Mouse (Mus musculus) frontal cortex, adult (tissue): ENCODE measurements around the gene Kat5.

ENCODE experiments used
- ATAC-seq: cut with Nextera tagmentation; 2 replicates; pipeline ENCODE4 v1.9.2; 2017; ENCODE audit warnings: mild to moderate bottlenecking, moderate library complexity, mixed read lengths; ENCODE audit not compliant: low TSS enrichment

Gene Kat5

GRCm38 (mm10) chr19:5571831-5572230, 38.2 kb downstream of the Kat5 start:
- ATAC-seq, result no peak

GRCm38 (mm10) chr19:5570353-5571246, 39.4 kb downstream of the Kat5 start:
- no peak for ATAC-seq

GRCm38 (mm10) chr19:5569521-5569920, 40.5 kb downstream of the Kat5 start:
- ATAC-seq, result no peak

- peak; percentile 35; the same call in 1 of the 2 replicates for ATAC-seq
These were observed 41.4 kb downstream of the Kat5 start for GRCm38 (mm10) chr19:5568470-5569140.

DNA sequence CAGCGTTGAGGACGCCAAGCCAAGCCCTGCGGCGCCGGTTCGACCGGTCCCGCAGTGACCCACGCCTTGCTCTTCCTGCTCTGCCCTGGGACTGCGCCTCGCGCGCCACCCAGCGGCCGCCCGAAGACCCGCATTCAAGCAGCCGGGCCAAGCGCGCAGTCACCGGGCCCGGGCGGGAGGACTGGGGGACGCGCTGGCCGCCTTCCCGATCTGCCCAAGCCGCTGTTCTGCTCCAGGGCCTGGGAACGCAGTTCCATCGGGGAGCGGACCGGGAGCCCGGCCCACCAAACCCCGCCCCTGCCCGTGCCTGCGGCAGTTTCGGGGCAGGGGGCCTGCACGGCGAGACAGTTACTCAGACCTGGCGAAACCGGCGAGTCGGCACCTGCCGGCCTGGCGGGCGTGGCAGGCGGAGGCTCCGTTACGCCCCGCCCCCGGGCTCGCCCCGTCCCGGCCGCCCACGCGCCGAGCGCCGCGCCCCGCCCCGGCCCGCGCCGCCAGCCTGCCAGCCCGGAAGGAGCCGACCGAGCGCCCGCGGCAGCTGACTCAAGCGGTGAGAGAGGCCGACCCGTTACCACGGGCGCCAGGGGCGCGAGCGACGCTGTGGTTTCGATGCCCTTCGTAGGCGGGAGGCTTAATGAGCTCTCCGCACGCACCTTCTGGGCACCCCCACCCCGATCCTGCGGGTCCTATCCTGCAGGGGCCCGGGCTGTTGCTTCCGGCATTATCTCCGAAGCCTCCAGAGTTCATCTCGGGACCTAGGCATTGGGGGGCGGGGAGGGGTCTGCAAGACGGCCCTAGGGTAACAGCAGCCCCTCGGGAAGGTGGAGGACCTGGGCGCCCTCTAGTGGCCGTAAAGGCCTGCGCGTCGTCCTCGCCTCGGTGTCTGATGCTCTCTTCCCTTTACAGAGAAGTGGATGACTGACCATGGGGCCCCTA, 42.2 kb downstream of the Kat5 start, which contains the start of gene Ap5b1:
Gene Ap5b1 (plus strand): TSS at position 492 of the 936 bp plus-strand sequence.
- ATAC-seq, result peak; percentile 74

DNA sequence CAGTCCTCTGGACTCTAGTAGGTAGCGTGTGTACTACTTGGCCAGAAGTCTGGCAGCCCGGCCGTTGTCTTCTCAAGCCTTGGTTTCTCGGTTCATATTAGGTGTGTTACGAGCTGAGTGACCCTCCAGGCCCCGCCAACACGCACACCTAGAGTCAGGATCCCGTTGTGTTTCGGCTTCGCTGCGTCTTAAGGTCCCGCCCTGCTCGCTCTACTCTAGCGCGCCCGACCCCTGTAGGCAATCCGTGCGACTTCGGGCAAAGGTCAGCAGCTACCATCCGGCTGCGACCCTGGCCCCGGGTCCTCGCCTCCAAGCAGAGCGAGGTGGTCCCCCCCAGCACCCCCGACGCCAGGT, 42.9 kb downstream of the Kat5 start:
- ATAC-seq, result 0 out of 2 replicates have a peak, but pooled peaks have one; percentile 5

- no peak for ATAC-seq
These were observed 43.7 kb downstream of the Kat5 start for GRCm38 (mm10) chr19:5566316-5566715.

DNA sequence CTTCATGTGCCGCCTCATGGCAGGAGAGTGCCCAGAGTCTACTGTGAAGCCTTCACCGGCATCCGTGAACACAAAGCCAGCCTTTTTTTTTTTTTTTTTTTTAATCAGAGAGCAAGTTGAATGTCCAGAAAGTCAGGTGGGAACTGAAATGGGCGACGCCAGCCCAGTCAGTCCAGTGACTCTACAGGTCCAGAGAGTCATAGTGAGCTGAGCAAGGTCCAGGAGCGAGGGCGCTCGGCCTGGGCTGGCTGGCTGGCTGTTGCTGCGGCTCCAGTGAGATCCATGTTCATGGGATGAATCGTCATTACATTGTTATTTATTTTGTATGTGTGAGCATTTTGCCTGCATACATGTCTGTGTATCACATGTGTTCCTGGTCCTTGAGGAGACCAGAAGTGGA, 47.3 kb downstream of the Kat5 start:
- no peak for ATAC-seq

DNA sequence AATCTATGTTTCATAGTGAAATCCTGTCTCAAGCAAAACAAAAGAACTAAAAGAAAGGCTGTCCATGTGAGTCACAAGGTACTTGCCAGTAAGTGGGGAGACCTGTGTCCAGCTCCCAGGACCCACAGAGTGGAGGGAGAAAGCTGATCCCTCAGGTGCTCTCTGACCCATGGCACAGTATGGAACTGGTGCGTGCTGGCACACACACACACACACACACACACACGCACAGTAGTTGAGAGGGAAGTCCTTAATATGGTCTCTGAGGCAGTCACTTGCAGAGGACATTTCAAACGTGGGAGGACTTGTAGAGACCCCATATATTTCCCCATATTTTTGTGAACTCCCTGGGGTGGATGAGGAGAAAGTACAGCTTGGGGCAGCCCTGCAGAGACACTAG, 48.2 kb downstream of the Kat5 start:
- ATAC-seq, result no peak

DNA sequence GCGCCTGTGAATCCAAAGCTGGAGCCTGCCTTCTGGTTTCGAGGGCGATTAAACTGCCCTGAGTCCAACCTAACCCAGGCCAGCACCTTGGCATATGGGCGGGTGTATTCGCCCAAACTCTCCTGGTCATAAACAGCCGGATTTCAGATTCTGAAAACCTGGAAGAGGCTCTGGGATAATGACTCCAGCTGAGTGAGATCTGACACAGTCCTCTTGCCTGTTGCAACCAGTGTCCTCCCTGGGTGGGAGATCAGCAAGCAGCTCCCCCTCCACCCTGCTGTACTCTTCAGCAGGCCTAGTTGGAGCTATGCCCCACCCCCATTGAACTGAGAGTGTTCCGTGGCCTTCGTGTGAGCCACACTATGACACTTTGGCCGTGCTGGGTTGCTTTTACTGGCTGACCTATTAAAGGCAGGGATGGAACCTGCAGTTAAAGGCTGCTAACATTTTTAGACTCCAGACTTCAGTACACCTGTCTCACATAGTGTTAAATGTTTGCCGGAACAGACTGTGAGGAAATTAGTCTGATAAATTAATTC, 48.7 kb downstream of the Kat5 start:
- ATAC-seq, result no peak

DNA sequence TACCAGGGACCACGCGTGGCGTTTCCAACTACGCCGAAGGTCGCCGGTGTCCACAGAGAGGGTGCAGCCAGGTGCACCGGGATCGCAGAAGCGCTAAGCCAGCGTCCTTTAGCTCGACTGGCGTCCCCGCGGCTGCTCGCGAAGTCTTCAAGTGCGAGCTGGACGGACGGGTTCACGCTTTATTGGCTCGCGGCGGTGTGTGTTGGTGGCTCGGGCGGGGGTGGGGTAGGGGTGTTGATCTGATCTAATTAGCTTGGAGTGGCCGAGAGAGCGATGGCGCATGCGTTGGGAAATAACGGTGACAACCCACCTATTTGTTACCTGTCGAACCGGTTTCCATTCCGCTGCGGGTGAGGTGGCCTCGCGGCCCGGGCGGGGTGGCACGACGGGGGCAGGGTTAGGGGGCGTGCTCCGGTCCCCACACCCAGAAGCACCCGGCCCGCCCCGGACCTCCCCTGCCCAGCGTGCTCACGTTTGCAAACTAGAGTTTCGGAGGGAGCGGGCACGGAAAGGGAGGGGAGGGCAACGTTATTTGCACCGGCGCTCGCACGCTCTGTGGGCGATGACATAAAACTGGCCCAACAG, 49.5 kb downstream of the Kat5 start, which contains the start of gene Ovol1:
Gene Ovol1 (minus strand): TSS at position 190 of the 585 bp plus-strand sequence.
- no peak for ATAC-seq

DNA sequence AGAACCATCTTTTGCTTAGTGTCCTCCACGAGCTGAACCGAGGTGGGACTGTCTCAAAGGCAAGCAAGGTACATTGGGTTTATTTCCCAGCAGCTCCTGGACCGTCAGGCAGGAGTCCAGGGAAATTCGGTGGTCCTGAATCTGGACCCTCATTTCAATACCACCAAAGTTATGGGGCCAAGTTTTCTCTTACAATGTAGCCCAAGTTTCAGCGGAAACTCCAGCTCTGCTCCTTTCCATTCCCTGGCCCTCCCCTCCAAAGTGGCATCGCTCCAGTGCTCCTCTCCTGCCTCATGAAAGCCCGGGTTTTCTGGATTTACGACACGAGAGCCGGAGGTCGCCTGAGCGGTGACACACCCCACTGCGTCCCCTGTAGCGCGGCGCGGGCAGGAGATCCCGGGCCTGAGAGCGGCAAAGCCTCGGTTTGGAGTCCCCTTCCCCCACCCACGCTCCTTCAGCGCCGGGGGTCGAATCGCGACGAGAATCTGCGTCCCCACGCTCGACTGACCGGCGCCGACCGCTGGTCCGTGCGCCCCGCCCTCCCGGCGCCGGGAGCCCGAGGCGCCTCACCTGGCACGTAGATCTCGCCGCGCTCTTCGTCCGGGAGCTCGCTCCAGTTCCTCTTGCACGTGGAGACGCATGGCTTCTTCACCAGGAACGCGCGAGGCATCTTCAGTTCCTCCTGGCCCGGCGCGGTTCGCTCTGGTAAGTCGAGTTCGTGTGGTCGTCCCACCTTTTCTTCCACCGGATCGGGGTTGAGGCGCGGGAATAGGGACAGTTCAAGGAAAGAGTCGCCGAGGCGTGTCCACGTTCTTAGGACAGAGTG, 50.2 kb downstream of the Kat5 start:
- ATAC-seq, result no peak

- no peak for ATAC-seq
These were observed 50.8 kb downstream of the Kat5 start for GRCm38 (mm10) chr19:5559229-5559628.

DNA sequence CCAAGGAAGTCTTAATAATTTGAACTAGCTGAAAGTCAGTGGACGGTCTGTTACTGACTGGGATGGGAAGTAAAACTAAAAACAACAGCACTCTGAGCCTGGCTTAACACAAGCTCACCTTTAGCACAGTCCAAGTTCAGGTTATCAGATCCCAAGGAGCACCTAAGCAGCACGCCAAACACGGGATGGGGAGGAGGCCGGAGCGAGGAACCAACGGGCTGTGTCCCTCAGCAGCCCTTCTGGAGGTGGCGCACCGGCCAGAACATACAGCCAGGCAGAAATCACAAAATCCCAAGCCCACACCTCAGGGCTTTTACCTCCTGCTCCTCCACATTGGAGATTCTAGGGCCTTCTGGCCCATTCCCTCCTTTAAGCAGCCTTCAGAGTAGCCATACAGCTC, 51.3 kb downstream of the Kat5 start:
- ATAC-seq, result no peak

DNA sequence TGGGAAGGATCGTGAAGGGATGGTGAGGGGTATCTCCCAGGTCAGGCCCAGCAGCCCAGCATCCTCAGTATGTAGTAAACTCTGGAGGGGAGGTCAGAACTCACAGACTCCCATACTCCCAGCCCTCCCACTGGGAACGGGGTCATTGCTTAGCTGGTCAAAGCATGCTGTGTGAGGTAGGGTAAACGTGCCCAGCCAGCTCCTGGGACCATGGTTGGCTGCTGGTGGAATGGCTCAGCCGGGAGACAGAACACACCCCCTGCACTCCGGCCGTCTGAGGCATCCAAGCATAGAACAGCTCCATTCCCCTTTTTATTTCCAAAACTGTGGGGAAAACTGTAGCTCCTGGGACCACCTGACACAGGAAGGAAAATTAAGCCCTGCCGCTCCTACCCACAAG, 51.9 kb downstream of the Kat5 start:
- no peak for ATAC-seq

- ATAC-seq, result no peak
These were observed 55.8 kb downstream of the Kat5 start for GRCm38 (mm10) chr19:5554212-5554611.

- no peak for ATAC-seq
These were observed 56.2 kb downstream of the Kat5 start for GRCm38 (mm10) chr19:5553802-5554201.
